Mouse (Mus musculus) liver, embryonic 16.5 days (tissue): ENCODE data around the gene Lgals12. TPM values are rescaled to one million over a fixed set of nuclear protein-coding genes. Genes with fewer than 3 reads are reported as not detected.
A peak's percentile ranks its signal among the peaks of the same experiment; 100 is the strongest.

Experiments used
- ATAC-seq: fragments of 200-750 bp; cut with Nextera tagmentation; 2 replicates; pipeline ENCODE4 v1.8.0; 2017; ENCODE audit warnings: low read depth, mild to moderate bottlenecking, moderate number of reproducible peaks, moderate library complexity
- H3K27ac ChIP-seq: fragments of 300-500 bp; sonication (generic); 2 replicates; pipeline ENCODE4 v1.5.1; 2014; ENCODE audit warnings: mild to moderate bottlenecking, low read length
- H3K27me3 ChIP-seq: fragments of 300-500 bp; sonication (generic); 2 replicates; pipeline ENCODE4 v1.6.1; 2014; ENCODE audit warnings: low read depth, low read length, mixed read lengths; ENCODE audit not compliant: control insufficient read depth, insufficient read depth
- H3K36me3 ChIP-seq: fragments of 300-500 bp; sonication (generic); 2 replicates; pipeline ENCODE4 v1.6.1; 2014; ENCODE audit warnings: mild to moderate bottlenecking; ENCODE audit not compliant: control insufficient read depth, insufficient read depth
- H3K4me1 ChIP-seq: fragments of 300-500 bp; sonication (generic); 2 replicates; pipeline ENCODE4 v1.6.1; 2014; ENCODE audit warnings: low read depth, low read length, mixed read lengths; ENCODE audit not compliant: control insufficient read depth
- H3K4me2 ChIP-seq: fragments of 300-500 bp; sonication (generic); 2 replicates; pipeline ENCODE4 v1.6.1; 2014; ENCODE audit warnings: low read depth, low read length, mixed read lengths
- H3K4me3 ChIP-seq: fragments of 300-500 bp; sonication (generic); 2 replicates; pipeline ENCODE4 v1.5.1; 2014; ENCODE audit warnings: low read depth, mild to moderate bottlenecking, low read length
- H3K9ac ChIP-seq: fragments of 300-500 bp; sonication (generic); 2 replicates; pipeline ENCODE4 v1.6.1; 2014; ENCODE audit warnings: low read depth, low read length
- H3K9me3 ChIP-seq: fragments of 300-500 bp; sonication (generic); replicated peaks from 2 replicates; pipeline ENCODE4 v1.6.1; 2016; ENCODE audit warnings: low read length; ENCODE audit not compliant: control insufficient read depth
- WGBS: fragments of 180-500 bp; shearing (Covaris S2); extraction: QIAGEN DNeasy Blood & Tissue Kit; methylation state at CpG from one replicate; pipeline ENCODE4 v1.1.7; 2014; ENCODE audit not compliant: insufficient replicate concordance; 5-methylcytosine and 5-hydroxymethylcytosine counted together
- polyA plus RNA-seq: library from polyadenylated mRNA; unstranded; fragments of >200 nt; fragmentation: Nextera tagmentation; extraction: Ambion mirVana; gene quantifications from 2 replicates; pipeline ENCODE4 v1.2.1, GENCODE M21; 2015

The Lgals12 gene
- polyA plus RNA-seq, 1 experiment from 2014 or later, result 0.05 TPM

- WGBS, result 56% methylated on average over 3 of the region's 3 CpGs
- Histone ChIP-seq H3K27me3 (no peaks in the 10 kb centered on the region), H3K27ac (no peak overlapping the region), H3K9ac (no peak overlapping the region), H3K4me2 (no peak overlapping the region), H3K36me3 (no peaks in the 10 kb centered on the region), H3K9me3 (no peaks in the 10 kb centered on the region), H3K4me1 (no peaks in the 10 kb centered on the region), H3K4me3 (no peak overlapping the region)
- ATAC-seq, result no peak
These were observed 15.0 kb downstream of the Lgals12 start for GRCm38 (mm10) chr19:7592018-7592417.

- no peak overlapping the region for H3K27ac ChIP-seq
These were observed 16.2 kb downstream of the Lgals12 start for GRCm38 (mm10) chr19:7590795-7591194.

GRCm38 (mm10) chr19:7585764-7586163, 21.2 kb downstream of the Lgals12 start:
- Histone ChIP-seq H3K4me3 (no peak overlapping the region), H3K27me3 (no peaks in the 10 kb centered on the region), H3K9me3 (no peaks in the 10 kb centered on the region), H3K27ac (no peak overlapping the region), H3K4me1 (no peaks in the 10 kb centered on the region; the same call in 1 of the 2 replicates), H3K36me3 (no peaks in the 10 kb centered on the region; the same call in 1 of the 2 replicates), H3K4me2 (no peak overlapping the region), H3K9ac (no peak overlapping the region)
- no peak for ATAC-seq
- WGBS, result 82% methylated on average over 6 of the region's 6 CpGs

More at GRCm38 (mm10) chr19:7590795-7591194, 16.2 kb downstream of the Lgals12 start:
- no peak overlapping the region for H3K9ac ChIP-seq
- ATAC-seq, result no peak
- H3K4me3 ChIP-seq, result no peak overlapping the region
- H3K9me3 ChIP-seq, result no peaks in the 10 kb centered on the region
- H3K36me3 ChIP-seq, result no peaks in the 10 kb centered on the region; the same call in 1 of the 2 replicates
- H3K4me2 ChIP-seq, result no peak overlapping the region
- H3K4me1 ChIP-seq, result no peaks in the 10 kb centered on the region
- H3K27me3 ChIP-seq, result no peaks in the 10 kb centered on the region

GRCm38 (mm10) chr19:7585279-7585678, 21.7 kb downstream of the Lgals12 start:
- Histone ChIP-seq H3K4me1 (no peaks in the 10 kb centered on the region; the same call in 1 of the 2 replicates), H3K4me3 (no peak overlapping the region), H3K36me3 (no peaks in the 10 kb centered on the region; the same call in 1 of the 2 replicates), H3K27ac (no peak overlapping the region), H3K9ac (no peak overlapping the region), H3K4me2 (no peak overlapping the region), H3K9me3 (no peaks in the 10 kb centered on the region), H3K27me3 (no peaks in the 10 kb centered on the region)
- ATAC-seq, result no peak
- 83% methylated on average over 8 of the region's 8 CpGs for WGBS

- no peaks in the 10 kb centered on the region for H3K27me3 ChIP-seq
- H3K4me3 ChIP-seq, result no peak overlapping the region
- H3K4me2 ChIP-seq, result no peak overlapping the region
- ATAC-seq, result no peak
- H3K9me3 ChIP-seq, result no peaks in the 10 kb centered on the region
- H3K27ac ChIP-seq, result no peak overlapping the region
- no peak overlapping the region for H3K9ac ChIP-seq
- H3K4me1 ChIP-seq, result no peaks in the 10 kb centered on the region; the same call in 1 of the 2 replicates
- 70% methylated on average over 3 of the region's 3 CpGs for WGBS
- H3K36me3 ChIP-seq, result no peaks in the 10 kb centered on the region; the same call in none of the 2 replicates
These were observed 23.4 kb downstream of the Lgals12 start for GRCm38 (mm10) chr19:7583599-7583998.

GRCm38 (mm10) chr19:7583101-7583500, 23.9 kb downstream of the Lgals12 start:
- Histone ChIP-seq H3K9me3 (no peaks in the 10 kb centered on the region), H3K4me3 (no peak overlapping the region), H3K36me3 (no peaks in the 10 kb centered on the region; the same call in none of the 2 replicates), H3K27ac (no peak overlapping the region), H3K4me2 (no peak overlapping the region), H3K4me1 (no peaks in the 10 kb centered on the region; the same call in 1 of the 2 replicates), H3K9ac (no peak overlapping the region), H3K27me3 (no peaks in the 10 kb centered on the region)
- ATAC-seq, result no peak
- WGBS, result 66% methylated on average over 7 of the region's 7 CpGs

- 8% methylated on average over 5 of the region's 5 CpGs for WGBS
- ATAC-seq, result peak; percentile 66
- Histone ChIP-seq H3K9ac (no peak overlapping the region), H3K9me3 (no peaks in the 10 kb centered on the region), H3K4me3 (no peak overlapping the region), H3K27me3 (no peaks in the 10 kb centered on the region), H3K4me1 (no peaks in the 10 kb centered on the region; the same call in 1 of the 2 replicates), H3K27ac (no peak overlapping the region), H3K36me3 (no peaks in the 10 kb centered on the region; the same call in none of the 2 replicates), H3K4me2 (0 out of 2 replicates have a peak overlapping the region, but pooled peaks have one; percentile 11)
These were observed 26.0 kb downstream of the Lgals12 start for GRCm38 (mm10) chr19:7581042-7581441.

GRCm38 (mm10) chr19:7577710-7578109, 29.3 kb downstream of the Lgals12 start:
- H3K36me3 ChIP-seq, result no peaks in the 10 kb centered on the region; the same call in 1 of the 2 replicates
- H3K4me3 ChIP-seq, result no peak overlapping the region
- H3K4me2 ChIP-seq, result no peak overlapping the region
- no peak overlapping the region for H3K27ac ChIP-seq
- no peak overlapping the region for H3K9ac ChIP-seq
- no peaks in the 10 kb centered on the region for H3K9me3 ChIP-seq
- 63% methylated on average over 3 of the region's 3 CpGs for WGBS
- H3K4me1 ChIP-seq, result no peaks in the 10 kb centered on the region; the same call in 1 of the 2 replicates
- no peaks in the 10 kb centered on the region for H3K27me3 ChIP-seq
- ATAC-seq, result no peak

- Histone ChIP-seq H3K9me3 (no peaks in the 10 kb centered on the region), H3K36me3 (no peaks in the 10 kb centered on the region; the same call in 1 of the 2 replicates), H3K27me3 (no peaks in the 10 kb centered on the region), H3K4me1 (no peaks in the 10 kb centered on the region; the same call in 1 of the 2 replicates), H3K4me2 (no peak overlapping the region), H3K4me3 (no peak overlapping the region), H3K27ac (no peak overlapping the region), H3K9ac (no peak overlapping the region)
- no peak for ATAC-seq
- WGBS, result 76% methylated on average over 1 of the region's 1 CpGs
These were observed 30.8 kb downstream of the Lgals12 start for GRCm38 (mm10) chr19:7576180-7576579.
